Mouse (Mus musculus) activated CD4-positive, CD25-positive, alpha-beta regulatory T cell, adult 9 weeks (primary cell): ENCODE data around the gene Dusp27. TPM values are rescaled to one million over a fixed set of nuclear protein-coding genes. Genes with fewer than 3 reads are reported as not detected.

Experiments used
- polyA plus RNA-seq: library from polyadenylated mRNA; unstranded; fragments of 100-300 nt; shearing (Covaris generic); gene quantifications from one replicate; pipeline ENCODE4 v1.2.1, GENCODE M21; 2017

Dusp27 gene
- not detected for polyA plus RNA-seq

GRCm38 (mm10) chr1:166127719-166128118 is at the start of gene Dusp27:
Gene Dusp27 (minus strand): TSS chr1:166127922.

GRCm38 (mm10) chr1:166130224-166130860 is 2.6 kb upstream of the Dusp27 start, which contains the start of gene Gpa33:
Gene Gpa33 (plus strand): TSS chr1:166130238.

Other genes starting within 250 kb of the Dusp27 start
- 23.5 TPM for gene Pou2f1, start 125.2 kb downstream of the Dusp27 start, polyA plus RNA-seq
- not detected for gene Gpa33, start 2.3 kb upstream of the Dusp27 start, polyA plus RNA-seq
- not detected for gene Mael, start 110.8 kb upstream of the Dusp27 start, polyA plus RNA-seq
- gene Ildr2, start 126.2 kb upstream of the Dusp27 start, polyA plus RNA-seq, result not detected